Mouse (Mus musculus) cortical plate, adult 2 months (tissue): ENCODE data around the gene Ap3d1. TPM values are rescaled to one million over a fixed set of nuclear protein-coding genes. Genes with fewer than 3 reads are reported as not detected.

Experiments used
- H3K27ac ChIP-seq: fragments of 200-500 bp; 2 replicates; pipeline ENCODE4 v1.5.1; 2012; ENCODE audit warnings: low read length, control low read depth, inconsistent platforms; ENCODE audit not compliant: insufficient read depth
- H3K4me1 ChIP-seq: fragments of 200-500 bp; 2 replicates; pipeline ENCODE4 v1.6.1; 2011; ENCODE audit warnings: low read length; ENCODE audit not compliant: control insufficient read depth, insufficient read depth
- H3K4me3 ChIP-seq: fragments of 200-500 bp; 2 replicates; pipeline ENCODE4 v1.5.1; 2011; ENCODE audit warnings: mild to moderate bottlenecking, low read length, control low read depth; ENCODE audit not compliant: insufficient read depth
- CTCF ChIP-seq: fragments of 200-500 bp; IDR thresholded peaks from 2 replicates; pipeline ENCODE4 v1.5.1; 2011; ENCODE audit warnings: mild to moderate bottlenecking, control low read depth, low read length; ENCODE audit not compliant: insufficient read depth; ENCODE audit errors: extremely low read depth
- POLR2A ChIP-seq: fragments of 200-500 bp; IDR thresholded peaks from 2 replicates; pipeline ENCODE4 v1.6.1; 2011; ENCODE audit warnings: mild to moderate bottlenecking, low read length, control low read depth; ENCODE audit not compliant: insufficient read depth; ENCODE audit errors: extremely low read depth
- polyA plus RNA-seq: library from polyadenylated mRNA; depleted of rRNA; stranded (reverse); fragments of >200 nt; gene quantifications from 2 replicates; pipeline ENCODE4 v1.2.3, GENCODE M21; 2012

Gene Ap3d1
- polyA plus RNA-seq, 1 experiment: 157 TPM

DNA sequence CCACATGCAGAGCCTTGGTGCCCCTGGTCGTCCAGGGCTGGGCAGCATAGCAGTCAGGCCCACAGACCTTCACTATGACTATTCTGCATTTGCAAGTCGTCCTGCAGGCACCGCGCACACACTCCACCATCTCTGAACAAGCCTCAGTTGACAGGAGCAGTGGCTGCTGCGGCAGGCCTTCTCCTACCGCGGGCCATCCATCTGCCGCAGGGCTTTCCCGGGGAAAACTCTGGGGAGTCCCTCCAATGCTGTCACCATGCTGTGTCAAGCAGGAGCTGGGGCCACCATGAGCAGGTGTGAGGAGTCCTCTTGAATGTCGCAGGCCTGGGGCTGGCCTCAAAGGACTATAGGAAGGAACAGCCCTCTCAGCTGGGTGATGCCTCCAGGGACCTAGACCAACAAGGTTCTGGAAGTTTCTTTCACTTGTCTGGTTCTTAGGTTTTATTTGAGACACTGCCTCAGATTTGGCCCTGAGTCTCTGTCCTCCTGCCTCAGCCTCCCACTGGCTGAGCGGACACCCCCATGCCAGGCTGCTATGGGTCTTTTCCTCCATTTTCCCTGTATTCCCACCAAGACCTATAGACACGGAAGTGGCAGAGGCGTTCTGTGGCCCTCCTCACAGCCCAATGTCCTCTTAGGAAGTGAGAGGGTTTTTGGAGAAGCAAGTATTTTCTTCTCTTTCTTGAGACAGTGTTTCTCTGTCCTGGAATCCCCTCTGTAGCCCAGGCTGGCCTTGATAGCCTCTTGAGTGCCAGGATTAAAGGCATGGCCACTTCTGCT is 47.7 kb downstream of the Ap3d1 start:
- TF ChIP-seq POLR2A (no peak), CTCF (no peak)
- Histone ChIP-seq H3K4me1 (no peaks in the 10 kb centered on the region), H3K27ac (no peak overlapping the region), H3K4me3 (no peak overlapping the region)

DNA sequence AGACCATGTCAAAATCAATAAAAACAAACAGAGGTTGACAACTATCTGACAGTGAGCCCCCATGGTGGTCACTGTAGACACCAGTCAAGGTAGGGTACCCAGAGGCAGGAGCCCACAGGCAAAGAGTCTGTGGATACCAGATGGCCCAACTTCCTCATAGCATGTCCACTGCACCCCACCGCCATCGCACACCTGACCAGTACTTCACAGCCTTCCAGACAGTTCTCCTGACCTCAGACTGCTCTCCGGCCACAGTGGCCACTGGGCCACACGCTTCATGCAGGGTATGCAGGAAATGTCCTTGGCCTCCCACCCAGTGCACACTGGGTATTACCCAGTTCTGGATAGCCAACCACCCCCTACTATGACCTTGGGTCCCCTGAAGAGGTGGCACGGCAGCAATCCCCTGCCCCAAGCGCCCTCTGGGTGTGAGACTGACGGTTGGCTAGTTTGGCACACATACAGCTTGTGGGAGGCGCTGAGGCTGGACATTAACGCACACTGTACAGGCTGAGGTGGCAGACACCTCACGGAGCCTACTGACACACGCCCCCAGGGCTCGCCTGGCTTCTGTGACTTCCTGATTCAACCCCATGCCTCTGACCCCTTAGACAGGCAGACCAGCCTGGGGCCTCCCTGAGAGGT is 48.5 kb downstream of the Ap3d1 start:
- 0 out of 2 replicates have a peak overlapping the region, but pooled peaks have one; percentile 42 for H3K27ac ChIP-seq
- no peak overlapping the region for H3K4me3 ChIP-seq
- no peaks in the 10 kb centered on the region for H3K4me1 ChIP-seq
- TF ChIP-seq CTCF: no peak
- TF ChIP-seq POLR2A: no peak

DNA sequence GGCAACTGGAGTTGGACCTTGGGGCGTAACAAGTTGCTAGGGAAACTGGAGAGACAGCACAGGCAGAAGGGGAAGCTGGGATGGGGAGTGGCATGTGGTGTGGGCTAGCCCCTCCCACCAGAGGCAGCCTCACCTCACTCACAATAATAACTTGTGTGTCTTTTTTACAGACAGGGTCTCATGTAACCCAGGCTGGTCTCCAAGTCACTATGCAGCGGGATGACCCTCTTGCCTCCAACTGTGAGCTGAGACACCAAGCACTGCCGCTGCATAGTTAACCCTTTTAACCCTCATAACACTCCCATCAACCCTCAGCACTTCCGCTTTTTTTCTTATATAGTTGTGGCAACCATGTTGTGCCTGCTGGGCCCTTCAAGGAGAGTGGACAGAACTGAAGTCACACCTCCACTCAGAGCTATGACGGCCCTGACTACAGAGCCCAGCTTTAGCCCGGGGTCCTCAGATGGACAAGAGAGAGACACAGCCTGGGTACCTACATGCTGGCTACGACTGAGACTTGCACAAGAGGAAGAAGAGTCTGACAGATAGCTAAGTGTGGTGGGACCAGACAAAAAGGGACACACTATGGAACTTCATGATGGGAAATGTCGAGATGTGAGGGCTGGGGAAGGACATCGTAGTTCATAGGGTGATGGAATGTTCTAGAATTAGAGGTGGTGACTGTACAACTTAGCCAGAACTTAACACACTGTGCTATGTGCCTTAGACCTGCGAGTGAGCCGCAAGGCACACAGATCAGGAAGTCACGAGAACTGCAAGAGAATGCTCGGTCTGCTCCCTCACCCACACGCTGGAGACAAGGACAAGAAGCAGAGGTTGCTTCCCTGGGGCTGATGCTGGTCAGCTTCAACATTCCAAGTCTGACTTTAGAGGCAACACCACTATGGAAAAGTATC is 49.6 kb downstream of the Ap3d1 start:
- Histone ChIP-seq H3K4me3 (no peak overlapping the region), H3K27ac (no peak overlapping the region)
- TF ChIP-seq CTCF: no peak
- no peak for TF ChIP-seq POLR2A

DNA sequence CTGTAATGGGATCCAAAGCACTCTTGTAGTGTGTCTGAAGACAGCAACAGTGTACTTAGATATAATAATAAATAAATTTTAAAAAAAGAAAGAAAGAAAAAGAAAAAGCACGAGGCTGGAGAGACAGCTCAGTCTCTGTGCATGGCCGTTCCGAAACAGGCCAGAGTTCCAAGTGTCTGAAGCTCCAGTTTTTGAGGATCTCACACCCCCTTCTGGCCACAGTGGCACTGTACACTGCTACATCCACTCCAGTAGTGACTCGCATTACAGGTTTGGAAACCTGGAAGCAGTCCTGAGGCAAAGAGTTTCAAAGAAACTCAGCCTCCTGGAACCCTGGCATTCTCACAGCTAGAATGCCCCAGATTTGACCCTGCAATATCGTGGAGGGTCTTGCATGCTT is 54.2 kb downstream of the Ap3d1 start:
- TF ChIP-seq POLR2A (no peak), CTCF (peak; percentile 71)
- H3K27ac ChIP-seq: no peak overlapping the region

More for the DNA sequence above, 49.6 kb downstream of the Ap3d1 start:
- no peaks in the 10 kb centered on the region for H3K4me1 ChIP-seq

DNA sequence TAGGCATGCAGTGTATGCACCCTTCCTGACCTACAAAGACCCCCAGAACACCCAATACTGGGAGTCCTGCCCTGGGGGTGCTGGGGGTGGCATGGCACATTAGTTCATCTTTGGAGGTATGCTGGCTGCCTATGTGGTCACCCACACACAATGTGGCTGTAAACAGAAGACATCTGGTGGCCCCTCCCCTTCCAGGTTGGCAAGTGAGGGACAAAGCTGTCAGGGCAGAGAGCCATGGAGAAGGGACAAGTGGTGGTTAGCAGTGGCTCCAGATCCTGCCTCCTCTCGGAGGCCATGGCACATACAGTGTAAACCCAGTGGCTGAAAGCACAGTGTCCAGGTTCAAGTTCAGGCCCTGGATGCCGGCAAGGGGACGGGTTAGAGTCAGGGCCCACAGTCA is 55.4 kb downstream of the Ap3d1 start:
- no peak for TF ChIP-seq CTCF
- no peak for TF ChIP-seq POLR2A
- Histone ChIP-seq H3K4me1 (no peaks in the 10 kb centered on the region), H3K27ac (no peak overlapping the region), H3K4me3 (no peak overlapping the region)

More for the DNA sequence above, 54.2 kb downstream of the Ap3d1 start:
- no peak overlapping the region for H3K4me3 ChIP-seq
- H3K4me1 ChIP-seq: no peaks in the 10 kb centered on the region

DNA sequence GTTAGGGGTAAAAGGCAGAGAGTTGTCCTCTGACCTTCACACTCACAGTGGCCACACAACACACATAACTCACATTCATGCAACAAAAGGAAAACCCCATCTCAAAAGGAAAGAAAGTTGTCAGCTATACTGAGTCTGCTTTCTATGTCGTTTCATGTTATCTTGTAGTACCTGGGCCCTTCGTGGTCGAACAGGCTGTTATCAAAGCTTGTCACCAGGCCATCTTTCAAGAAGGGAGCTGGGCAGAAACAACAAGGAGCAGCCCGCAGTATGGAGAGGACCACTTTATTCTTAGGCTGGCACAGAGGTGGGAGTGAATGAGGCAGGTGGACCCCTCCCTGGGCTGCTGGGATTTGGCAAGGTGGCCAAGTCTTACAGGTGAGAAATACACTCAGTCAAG is 57.1 kb downstream of the Ap3d1 start:
- H3K4me1 ChIP-seq: no peaks in the 10 kb centered on the region
- H3K4me3 ChIP-seq: no peak overlapping the region
- TF ChIP-seq POLR2A (no peak), CTCF (no peak)
- H3K27ac ChIP-seq: no peak overlapping the region

DNA sequence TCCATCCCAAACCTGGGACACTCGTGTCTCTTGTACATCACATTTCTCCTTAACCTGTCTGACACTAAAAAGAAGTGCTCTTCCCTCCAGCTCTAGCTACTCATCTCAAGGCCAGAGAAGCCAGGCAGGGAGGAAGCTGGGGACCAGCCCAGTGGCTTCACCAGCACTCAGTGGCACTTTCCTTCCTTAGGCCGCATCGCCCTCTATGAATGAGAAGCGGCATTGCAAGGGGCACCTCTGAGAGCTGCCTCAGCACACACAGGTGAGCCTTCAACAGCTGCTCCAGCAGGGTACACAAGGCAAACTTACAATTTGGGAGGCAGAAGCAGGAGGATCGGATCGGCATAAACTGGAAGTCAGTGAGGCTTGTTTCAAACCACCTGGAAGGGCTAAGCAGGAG is 57.9 kb downstream of the Ap3d1 start:
- Histone ChIP-seq H3K4me1 (no peaks in the 10 kb centered on the region), H3K4me3 (no peak overlapping the region), H3K27ac (no peak overlapping the region)
- TF ChIP-seq POLR2A (no peak), CTCF (peak; percentile 74)

DNA sequence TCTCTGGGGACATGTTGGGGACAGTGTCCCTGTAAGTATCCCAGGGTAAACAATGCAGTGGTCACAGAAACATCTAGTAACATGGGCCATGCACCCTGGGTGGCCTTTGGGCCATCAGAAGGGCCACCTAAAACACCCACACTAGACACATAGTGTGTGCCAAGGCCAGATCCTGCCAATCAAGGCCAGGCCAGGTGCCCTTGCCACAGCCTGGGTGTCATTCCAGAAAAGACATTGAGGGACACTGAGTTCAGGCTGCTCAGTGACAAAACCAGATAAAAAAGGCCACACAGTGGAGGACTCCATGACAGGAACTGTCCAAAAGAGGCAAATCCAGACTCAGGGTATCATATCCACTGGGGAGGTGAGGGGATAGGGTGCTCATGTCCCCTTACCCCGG is 58.4 kb downstream of the Ap3d1 start:
- Histone ChIP-seq H3K4me3 (no peak overlapping the region), H3K4me1 (no peaks in the 10 kb centered on the region), H3K27ac (no peak overlapping the region)
- TF ChIP-seq POLR2A: no peak
- no peak for TF ChIP-seq CTCF

DNA sequence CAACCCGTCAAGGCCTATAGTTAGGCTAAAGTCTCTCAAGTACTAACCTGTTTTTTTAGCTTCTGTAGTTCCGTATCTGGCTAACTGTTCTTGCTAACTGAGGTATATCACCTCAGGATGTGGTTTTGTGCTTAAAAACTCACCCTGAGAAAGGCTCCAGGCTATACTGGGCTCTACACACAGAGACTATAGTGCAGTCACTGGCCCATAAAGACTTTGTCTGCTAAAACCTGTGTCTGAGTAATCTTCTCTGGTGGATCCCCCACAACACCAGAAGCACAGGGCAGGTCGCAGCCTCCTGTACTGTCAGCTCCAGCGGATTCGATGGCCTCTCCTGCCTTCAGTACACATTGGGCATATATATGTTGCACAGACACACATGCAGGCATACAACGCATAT is 60.1 kb downstream of the Ap3d1 start:
- Histone ChIP-seq H3K4me3 (no peak overlapping the region), H3K27ac (no peak overlapping the region), H3K4me1 (peaks cover 6% of the 10 kb centered on the region)
- no peak for TF ChIP-seq POLR2A

DNA sequence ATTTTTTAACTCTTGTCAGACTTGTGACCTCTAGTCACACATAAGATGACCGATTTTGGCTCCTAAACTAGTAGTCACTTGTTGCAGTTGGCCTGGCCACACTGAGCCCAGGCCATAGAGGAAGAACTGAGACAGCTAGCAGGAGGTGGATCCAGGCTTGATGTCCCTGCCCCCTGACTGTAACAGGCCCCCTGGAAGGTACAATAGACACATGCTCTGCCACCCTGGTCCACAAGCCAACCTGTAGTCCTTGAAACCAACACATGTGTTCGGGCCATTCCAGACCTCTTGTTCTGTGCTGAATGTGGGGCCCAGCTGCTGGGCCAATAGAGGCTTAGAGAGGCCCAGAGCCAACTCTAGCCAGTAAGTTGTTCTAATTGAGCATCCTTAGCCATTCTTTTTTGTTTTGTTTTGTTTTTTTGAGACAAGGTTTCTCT is 61.8 kb downstream of the Ap3d1 start:
- Histone ChIP-seq H3K27ac (no peak overlapping the region), H3K4me3 (no peak overlapping the region), H3K4me1 (peaks cover 6% of the 10 kb centered on the region)
- TF ChIP-seq CTCF: no peak
